Mouse (Mus musculus) left cerebral cortex, postnatal 25 days (tissue): Measurements from ENCODE around the gene Smc4. TPM values are rescaled to one million over a fixed set of nuclear protein-coding genes. Genes with fewer than 3 reads are reported as not detected.

ENCODE experiments used
- DNase-seq, 2 experiments: peaks; one replicate each; pipeline ENCODE4 v3.0.0; 2022; ENCODE audit warnings: low spot score in 2 of 2, mixed read lengths in 1 of 2
- intact Hi-C: fragments of 180-260 bp; cut with DNase I; formaldehyde crosslinking; loops from one replicate; pipeline ENCODE4 v1.15.1; 2025
- microRNA-seq, 2 experiments: library from miRNA; unstranded; fragments of <30 nt; microRNA quantifications; one replicate each; pipeline ENCODE4 v1.2.0; 2022
- total RNA-seq, 2 experiments: library from RNA; stranded (reverse); gene quantifications; 2 replicates each; pipeline ENCODE4 v1.2.3; 2021

Gene Smc4
- total RNA-seq, 2 experiments from 2014 or later, result 5.3 to 5.6 TPM

- intact Hi-C loops, result no loop called here
- DNase-seq, result no peak
Observed at GRCm38 (mm10) chr3:69062764-69063163, 58.2 kb downstream of the Smc4 start.

- intact Hi-C loops, result no loop called here
- peak in 1 of 2 experiments; percentile 23 for DNase-seq
Observed at GRCm38 (mm10) chr3:69064005-69064404, 59.5 kb downstream of the Smc4 start.

Small RNA genes lying within 50 kb of the gene (microRNA-seq; reads per million reads assigned to microRNA genes)
- gene Mir15b, result 262 to 681 reads per million in 2 experiments
- gene Mir16-2, result 48.4 to 125 reads per million in 2 experiments

Other genes with a start within 250 kb of the Smc4 start
- 10 to 100 TPM; 15.3 to 15.9 TPM for gene 1110032F04Rik, start 135.2 kb upstream of the Smc4 start, total RNA-seq
- 10 to 100 TPM; 22.3 to 23.9 TPM for gene Ift80, start 168 bp upstream of the Smc4 start, total RNA-seq
- 1 to 10 TPM; 8.8 to 9.0 TPM for gene Trim59, start 40.0 kb downstream of the Smc4 start, total RNA-seq
- 10 to 100 TPM; 62.9 to 65.6 TPM for gene Kpna4, start 122.4 kb downstream of the Smc4 start, total RNA-seq
- not detected for gene Arl14, start 217.7 kb downstream of the Smc4 start, total RNA-seq